Mouse (Mus musculus) kidney, adult 11 months (tissue): Measurements from ENCODE around the gene Ube2v1.
A peak's percentile ranks its signal among the peaks of the same experiment; 100 is the strongest.

Experiments
- DNase-seq: peaks from one replicate; pipeline ENCODE4 v3.0.0; 2022

The Ube2v1 gene

GRCm38 (mm10) chr2:167631591-167632448 lies at the start of gene Ube2v1:
Ube2v1 (minus strand) TSS chr2:167632095.
- peak; percentile 98 for DNase-seq

GRCm38 (mm10) chr2:167680657-167681056 lies 48.8 kb upstream of the Ube2v1 start:
- peak; percentile 39 for DNase-seq

- DNase-seq, result peak; percentile 69
Measured at GRCm38 (mm10) chr2:167679902-167680430, 48.1 kb upstream of the Ube2v1 start.

GRCm38 (mm10) chr2:167678600-167678999 lies 46.7 kb upstream of the Ube2v1 start:
- no peak for DNase-seq

GRCm38 (mm10) chr2:167675120-167675909 lies 43.4 kb upstream of the Ube2v1 start:
- DNase-seq, result peak; percentile 59

- no peak for DNase-seq
Measured at GRCm38 (mm10) chr2:167672212-167672685, 40.4 kb upstream of the Ube2v1 start.

- peak; percentile 88 for DNase-seq
Measured at GRCm38 (mm10) chr2:167671101-167671633, 39.3 kb upstream of the Ube2v1 start.

GRCm38 (mm10) chr2:167669398-167669797 lies 37.5 kb upstream of the Ube2v1 start:
- no peak for DNase-seq

- DNase-seq, result peak; percentile 89
Measured at GRCm38 (mm10) chr2:167668426-167668825, 36.5 kb upstream of the Ube2v1 start.

- DNase-seq, result peak; percentile 90
Measured at GRCm38 (mm10) chr2:167665972-167666713, 34.2 kb upstream of the Ube2v1 start.

GRCm38 (mm10) chr2:167662713-167663112 lies 30.8 kb upstream of the Ube2v1 start:
- peak; percentile 69 for DNase-seq

GRCm38 (mm10) chr2:167661270-167662203 lies 29.6 kb upstream of the Ube2v1 start, which contains the start of gene Gm20431:
Gm20431 (minus strand) TSS chr2:167661496.
- DNase-seq, result peak; percentile 92

- no peak for DNase-seq
Measured at GRCm38 (mm10) chr2:167660611-167660971, 28.7 kb upstream of the Ube2v1 start.

- DNase-seq, result peak; percentile 92
Measured at GRCm38 (mm10) chr2:167659847-167660610, 28.1 kb upstream of the Ube2v1 start.

- DNase-seq, result no peak
Measured at GRCm38 (mm10) chr2:167659177-167659846, 27.4 kb upstream of the Ube2v1 start.

- no peak for DNase-seq
Measured at GRCm38 (mm10) chr2:167658712-167659111, 26.8 kb upstream of the Ube2v1 start.

- no peak for DNase-seq
Measured at GRCm38 (mm10) chr2:167657973-167658372, 26.1 kb upstream of the Ube2v1 start.

GRCm38 (mm10) chr2:167656629-167657478 lies 25.0 kb upstream of the Ube2v1 start:
- DNase-seq, result peak; percentile 61
